Mouse (Mus musculus): ENCODE results near the gene Grb7. TPM values are rescaled to one million over a fixed set of nuclear protein-coding genes. Genes with fewer than 3 reads are reported as not detected.

The Grb7 gene
- 8.0 and 13.3 TPM in 2 replicates for total RNA-seq (2012; rRNA removed)
- 3.0 and 4.5 TPM in 2 replicates for total RNA-seq (2014; rRNA removed)
- polyA plus RNA-seq (2012; ENCODE audit: insufficient read length, low read depth): 9.9 and 11.5 TPM in 2 replicates

- no peaks in the 10 kb centered on the region for H3K79me2 ChIP-seq (replicated peaks; ENCODE audit: control insufficient read depth, extremely low read depth, insufficient read depth, poor library complexity, severe bottlenecking)
- H3K27ac ChIP-seq (ENCODE audit: insufficient read depth, low read depth): no peak within 1 kb of the TSS
- peaks cover 0 to under 1% of the 10 kb centered on the region in 2 experiments for H3K36me3 ChIP-seq (replicated peaks in 1 of 2; ENCODE audit: control insufficient read depth in 1 of 2, insufficient read depth in 1 of 2, low read length in 1 of 2)
- no peak for TF ChIP-seq JUN (IDR thresholded peaks at IDR 0.05; ENCODE audit: insufficient read depth, low read depth, low read length)
- TF ChIP-seq MAX (IDR thresholded peaks at IDR 0.05; ENCODE audit: low read length): no peak
- no peak for TF ChIP-seq TBP (conservative IDR thresholded peaks at IDR 0.05; ENCODE audit: low read depth, low read length)
- TF ChIP-seq RCOR1 (conservative IDR thresholded peaks at IDR 0.05; ENCODE audit: low read depth, low read length): no peak
- no peak for TF ChIP-seq NELFE (IDR thresholded peaks at IDR 0.05; ENCODE audit: low read depth, low read length)
- TF ChIP-seq KAT2A (IDR thresholded peaks at IDR 0.05; ENCODE audit: insufficient replicate concordance, low read length): no peak
- TF ChIP-seq ETS1 (conservative IDR thresholded peaks at IDR 0.05; ENCODE audit: low read depth, low read length): no peak
- no peak for TF ChIP-seq RAD21 (IDR thresholded peaks at IDR 0.05; ENCODE audit: low read depth, low read length)
- no peak for TF ChIP-seq POLR2A (IDR thresholded peaks at IDR 0.05; ENCODE audit: low read depth, low read length)
- TF ChIP-seq HCFC1 (IDR thresholded peaks at IDR 0.05; ENCODE audit: low read depth, low read length): no peak
- TF ChIP-seq MYC (IDR thresholded peaks at IDR 0.05; ENCODE audit: low read depth, low read length): no peak
- no peak for TF ChIP-seq MAZ (IDR thresholded peaks at IDR 0.05; ENCODE audit: low read depth, low read length)
- TF ChIP-seq POLR2AphosphoS2 (IDR thresholded peaks at IDR 0.05; ENCODE audit: low read depth, low read length): no peak
- H3K9me3 ChIP-seq (replicated peaks; ENCODE audit: low read length): peaks cover 6% of the 10 kb centered on the region
- H3K4me3 ChIP-seq (replicated peaks in 1 of 3; ENCODE audit: low read depth in 2 of 3, low read length in 2 of 3, poor library complexity in 1 of 3): no peak within 1 kb of the TSS
- no peak within 1 kb of the TSS for H3K9ac ChIP-seq (ENCODE audit: insufficient read depth, low read depth)
- no peaks in the 10 kb centered on the region for H3K27me3 ChIP-seq (replicated peaks)
- dilution Hi-C loops (cut with MboI; ENCODE audit: extremely low pct_ligation_motif_present, extremely low pct_unique_long_range_greater_than_20kb, low sequenced_read_pairs) (no loop called here), in situ Hi-C loops (cut with MboI; ENCODE audit: low pct_ligation_motif_present, low pct_unique_long_range_greater_than_20kb, low sequenced_read_pairs) (loop anchor here (5.0 kb wide), 1 partner anchor 89 kb away; the partner anchor contains the start of gene Stard3)
- no peak within 1 kb of the TSS for H3K4me2 ChIP-seq (ENCODE audit: insufficient read depth, low read depth, poor library complexity, severe bottlenecking)
- no peak for DNase-seq (ENCODE audit: extremely low read depth)
- peaks cover 22 to 43% of the 10 kb centered on the region in 2 experiments for H3K4me1 ChIP-seq (ENCODE audit: control insufficient read depth in 1 of 2, insufficient read depth in 2 of 2)
Observed at GRCm38 (mm10) chr11:98446213-98446561, at the start of gene Grb7. Gene Grb7 (plus strand): TSS chr11:98446394.

- H3K9ac ChIP-seq (ENCODE audit: insufficient read depth, low read depth): no peak overlapping the region
- peaks cover 6% of the 10 kb centered on the region for H3K27me3 ChIP-seq (replicated peaks)
- H3K4me1 ChIP-seq (ENCODE audit: control insufficient read depth in 1 of 2, insufficient read depth in 2 of 2): peaks cover 24 to 39% of the 10 kb centered on the region in 2 experiments
- H3K36me3 ChIP-seq (replicated peaks in 1 of 2; ENCODE audit: control insufficient read depth in 1 of 2, insufficient read depth in 1 of 2, low read length in 1 of 2): peaks cover 0 to 6% of the 10 kb centered on the region in 2 experiments
- no peak overlapping the region for H3K4me2 ChIP-seq (ENCODE audit: insufficient read depth, low read depth, poor library complexity, severe bottlenecking)
- no peaks in the 10 kb centered on the region for H3K9me3 ChIP-seq (replicated peaks; ENCODE audit: low read length)
- no peaks in the 10 kb centered on the region for H3K79me2 ChIP-seq (replicated peaks; ENCODE audit: control insufficient read depth, extremely low read depth, insufficient read depth, poor library complexity, severe bottlenecking)
- dilution Hi-C loops (cut with MboI; ENCODE audit: extremely low pct_ligation_motif_present, extremely low pct_unique_long_range_greater_than_20kb, low sequenced_read_pairs): no loop called here
- H3K27ac ChIP-seq (ENCODE audit: insufficient read depth, low read depth): no peak overlapping the region
- no peak overlapping the region for H3K4me3 ChIP-seq (replicated peaks in 1 of 3; ENCODE audit: low read depth in 2 of 3, low read length in 2 of 3, poor library complexity in 1 of 3)
- no peak for DNase-seq (ENCODE audit: extremely low read depth)
- TF ChIP-seq MXI1 (IDR thresholded peaks at IDR 0.05; ENCODE audit: low read depth, low read length): no peak
- TF ChIP-seq E2F4 (IDR thresholded peaks at IDR 0.05; ENCODE audit: insufficient replicate concordance, low read depth, low read length): no peak
- no peak for TF ChIP-seq CHD2 (IDR thresholded peaks at IDR 0.05; ENCODE audit: low read length)
- TF ChIP-seq MEF2A (IDR thresholded peaks at IDR 0.05; ENCODE audit: borderline replicate concordance, low read depth, low read length): no peak
- no peak for TF ChIP-seq TBP (conservative IDR thresholded peaks at IDR 0.05; ENCODE audit: low read depth, low read length)
- TF ChIP-seq RCOR1 (conservative IDR thresholded peaks at IDR 0.05; ENCODE audit: low read depth, low read length): no peak
- TF ChIP-seq SMC3 (IDR thresholded peaks at IDR 0.05; ENCODE audit: low read depth, low read length): no peak
- no peak for TF ChIP-seq NELFE (IDR thresholded peaks at IDR 0.05; ENCODE audit: low read depth, low read length)
- no peak for TF ChIP-seq SIN3A (IDR thresholded peaks at IDR 0.05; ENCODE audit: low read length)
- TF ChIP-seq RAD21 (IDR thresholded peaks at IDR 0.05; ENCODE audit: low read depth, low read length): no peak
- no peak for TF ChIP-seq MAZ (IDR thresholded peaks at IDR 0.05; ENCODE audit: low read depth, low read length)
- TF ChIP-seq ZC3H11A (IDR thresholded peaks at IDR 0.05; ENCODE audit: low read depth, low read length): no peak
- TF ChIP-seq USF1 (IDR thresholded peaks at IDR 0.05; ENCODE audit: low read depth, low read length): no peak
- TF ChIP-seq USF2 (conservative IDR thresholded peaks at IDR 0.05; ENCODE audit: low read depth, low read length): no peak
- no peak for TF ChIP-seq ETS1 (conservative IDR thresholded peaks at IDR 0.05; ENCODE audit: low read depth, low read length)
- no peak for TF ChIP-seq GABPA (IDR thresholded peaks at IDR 0.05; ENCODE audit: insufficient replicate concordance, low read depth, low read length)
- no peak for TF ChIP-seq PAX5 (IDR thresholded peaks at IDR 0.05; ENCODE audit: low read length)
- no peak for TF ChIP-seq POLR2AphosphoS2 (IDR thresholded peaks at IDR 0.05; ENCODE audit: low read depth, low read length)
- TF ChIP-seq NRF1 (IDR thresholded peaks at IDR 0.05; ENCODE audit: low read depth, low read length): no peak
- in situ Hi-C loops (cut with MboI; ENCODE audit: low pct_ligation_motif_present, low pct_unique_long_range_greater_than_20kb, low sequenced_read_pairs): no loop called here
Observed at GRCm38 (mm10) chr11:98397946-98398345, 48.2 kb upstream of the Grb7 start.
